Mouse (Mus musculus): ENCODE results near the gene Cry2. TPM values are rescaled to one million over a fixed set of nuclear protein-coding genes. Genes with fewer than 3 reads are reported as not detected.

The Cry2 gene
- polyA plus RNA-seq, 1 experiment from 2014 or later, result 36.6 TPM

- no peaks in the 10 kb centered on the region for H3K27me3 ChIP-seq (replicated peaks; ENCODE audit: insufficient read depth, low read length)
- no peak for TF ChIP-seq EP300 (IDR thresholded peaks at IDR 0.05)
- no peak for TF ChIP-seq CTCF (IDR thresholded peaks at IDR 0.05)
- no peak overlapping the region for H3K4me3 ChIP-seq (ENCODE audit: low read depth, low read length)
- H3K9me3 ChIP-seq (ENCODE audit: low read length), result no peaks in the 10 kb centered on the region
- ATAC-seq (no peak), DNase-seq (ENCODE audit: low spot score) (no peak)
- 74% methylated on average over 22 of the region's 22 CpGs for WGBS
- no peak overlapping the region for H3K4me2 ChIP-seq (replicated peaks; ENCODE audit: low read depth, low read length)
- 0 out of 2 replicates have a peak, but pooled peaks cover 6% of the 10 kb centered on the region for H3K4me1 ChIP-seq (ENCODE audit: insufficient read depth, low read depth, low read length)
- no peak overlapping the region for H3K27ac ChIP-seq (ENCODE audit: low read length)
- H3K36me3 ChIP-seq (ENCODE audit: insufficient read depth, low read length), result peaks cover 11% of the 10 kb centered on the region; the same call in 1 of the 2 replicates
- no peak overlapping the region for H3K9ac ChIP-seq (replicated peaks; ENCODE audit: low read depth)
Observed at GRCm38 (mm10) chr2:92385113-92386051, 48.5 kb downstream of the Cry2 start.

DNA sequence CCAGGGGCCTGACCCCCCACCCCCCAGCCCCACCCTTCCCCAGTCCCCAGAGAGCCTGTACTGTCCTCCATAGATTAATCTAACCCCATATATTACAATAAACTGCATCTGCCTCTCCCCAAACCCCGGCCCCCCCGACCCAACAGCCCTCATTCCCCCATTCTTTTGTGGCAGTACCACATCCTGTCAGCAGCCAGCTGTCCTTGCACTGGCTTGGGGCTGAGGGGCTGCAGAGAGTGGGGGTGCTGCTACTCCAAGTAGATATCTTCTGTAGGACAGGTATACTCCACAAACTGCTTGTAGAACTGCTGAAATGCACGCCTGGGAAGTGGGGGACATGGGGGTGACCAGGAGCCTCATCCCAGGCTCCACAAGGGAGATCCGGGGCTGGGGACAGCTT lies 49.7 kb downstream of the Cry2 start:
- DNase-seq (ENCODE audit: low spot score) (no peak), ATAC-seq (no peak)
- H3K9ac ChIP-seq (replicated peaks; ENCODE audit: low read depth), result no peak overlapping the region
- H3K4me3 ChIP-seq (ENCODE audit: low read depth, low read length), result no peak overlapping the region
- H3K27ac ChIP-seq (ENCODE audit: low read length), result no peak overlapping the region
- H3K4me2 ChIP-seq (replicated peaks; ENCODE audit: low read depth, low read length), result no peak overlapping the region
- H3K27me3 ChIP-seq (replicated peaks; ENCODE audit: insufficient read depth, low read length), result no peaks in the 10 kb centered on the region
- no peak for TF ChIP-seq EP300 (IDR thresholded peaks at IDR 0.05)
- no peak for TF ChIP-seq CTCF (IDR thresholded peaks at IDR 0.05)
- H3K9me3 ChIP-seq (ENCODE audit: low read length), result no peaks in the 10 kb centered on the region
- 74% methylated on average over 4 of the region's 4 CpGs for WGBS
- peaks cover 16% of the 10 kb centered on the region for H3K36me3 ChIP-seq (ENCODE audit: insufficient read depth, low read length)
- H3K4me1 ChIP-seq (ENCODE audit: insufficient read depth, low read depth, low read length), result 0 out of 2 replicates have a peak, but pooled peaks cover 6% of the 10 kb centered on the region

GRCm38 (mm10) chr2:92382759-92383158 lies 51.1 kb downstream of the Cry2 start:
- Histone ChIP-seq H3K36me3 (ENCODE audit: insufficient read depth, low read length) (peaks cover 24% of the 10 kb centered on the region), H3K4me2 (replicated peaks; ENCODE audit: low read depth, low read length) (no peak overlapping the region), H3K27ac (ENCODE audit: low read length) (no peak overlapping the region), H3K4me1 (ENCODE audit: insufficient read depth, low read depth, low read length) (no peaks in the 10 kb centered on the region), H3K27me3 (replicated peaks; ENCODE audit: insufficient read depth, low read length) (no peaks in the 10 kb centered on the region), H3K9ac (replicated peaks; ENCODE audit: low read depth) (no peak overlapping the region), H3K9me3 (ENCODE audit: low read length) (no peaks in the 10 kb centered on the region), H3K4me3 (ENCODE audit: low read depth, low read length) (no peak overlapping the region)
- WGBS, result 73% methylated on average over 4 of the region's 4 CpGs
- ATAC-seq, result no peak
- no peak for TF ChIP-seq EP300 (IDR thresholded peaks at IDR 0.05)
- DNase-seq (ENCODE audit: low spot score), result no peak

DNA sequence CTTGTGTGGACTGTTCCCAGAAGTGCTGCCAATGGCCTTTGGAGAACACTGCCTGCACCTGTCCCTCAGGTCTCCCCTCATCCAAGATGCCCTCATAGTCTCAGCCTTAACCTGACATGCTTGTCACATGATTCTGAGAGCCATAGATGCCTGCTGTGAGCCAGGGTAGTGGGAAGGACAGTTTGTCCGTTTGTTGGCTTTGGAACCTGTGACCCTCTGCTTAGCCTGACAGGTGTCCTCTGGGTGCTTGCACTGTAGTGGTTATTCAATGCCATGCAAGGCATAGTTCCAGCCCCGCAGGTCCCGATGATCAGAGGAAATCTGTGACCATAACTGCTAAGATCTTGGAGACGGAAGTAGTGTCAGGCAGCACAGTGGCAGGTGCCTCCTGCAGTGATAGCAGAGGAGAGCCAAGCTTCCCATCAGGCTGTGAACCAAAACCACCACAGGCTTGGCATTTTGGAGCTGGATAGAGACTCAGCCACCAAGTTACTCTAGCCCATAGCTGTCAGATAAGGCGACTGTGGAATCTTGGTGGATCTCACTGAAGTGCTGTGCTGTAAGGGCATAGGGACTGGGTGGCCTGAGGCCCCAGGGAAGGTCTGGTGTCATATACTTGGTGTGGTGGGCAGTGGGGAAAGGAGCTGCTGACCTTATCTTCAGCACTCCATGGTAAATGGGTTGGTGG lies 51.8 kb downstream of the Cry2 start, which contains the start of gene 1700029I15Rik:
1700029I15Rik (plus strand) TSS at position 638 of the 688 bp plus-strand sequence.
- no peaks in the 10 kb centered on the region for H3K4me1 ChIP-seq (ENCODE audit: insufficient read depth, low read depth, low read length)
- no peak for DNase-seq (ENCODE audit: low spot score)
- no peak for TF ChIP-seq CTCF (IDR thresholded peaks at IDR 0.05)
- TF ChIP-seq EP300 (IDR thresholded peaks at IDR 0.05), result no peak
- WGBS, result 83% methylated on average over 5 of the region's 5 CpGs
- H3K27me3 ChIP-seq (replicated peaks; ENCODE audit: insufficient read depth, low read length), result no peaks in the 10 kb centered on the region
- no peak within 1 kb of the TSS for H3K4me2 ChIP-seq (replicated peaks; ENCODE audit: low read depth, low read length)
- H3K27ac ChIP-seq (ENCODE audit: low read length), result no peak within 1 kb of the TSS
- H3K9ac ChIP-seq (replicated peaks; ENCODE audit: low read depth), result no peak within 1 kb of the TSS
- no peaks in the 10 kb centered on the region for H3K9me3 ChIP-seq (ENCODE audit: low read length)
- ATAC-seq, result no peak
- H3K4me3 ChIP-seq (ENCODE audit: low read depth, low read length), result no peak within 1 kb of the TSS
- H3K36me3 ChIP-seq (ENCODE audit: insufficient read depth, low read length), result peaks cover 24% of the 10 kb centered on the region

- H3K4me1 ChIP-seq (ENCODE audit: insufficient read depth, low read depth, low read length), result peaks cover 4% of the 10 kb centered on the region; the same call in 1 of the 2 replicates
- no peak for TF ChIP-seq EP300 (IDR thresholded peaks at IDR 0.05)
- TF ChIP-seq CTCF (IDR thresholded peaks at IDR 0.05), result no peak
- 78% methylated on average over 5 of the region's 5 CpGs for WGBS
- H3K27me3 ChIP-seq (replicated peaks; ENCODE audit: insufficient read depth, low read length), result no peaks in the 10 kb centered on the region
- H3K9ac ChIP-seq (replicated peaks; ENCODE audit: low read depth), result no peak overlapping the region
- H3K36me3 ChIP-seq (ENCODE audit: insufficient read depth, low read length), result peaks cover 24% of the 10 kb centered on the region
- H3K27ac ChIP-seq (ENCODE audit: low read length), result no peak overlapping the region
- H3K4me3 ChIP-seq (ENCODE audit: low read depth, low read length), result no peak overlapping the region
- no peaks in the 10 kb centered on the region for H3K9me3 ChIP-seq (ENCODE audit: low read length)
- H3K4me2 ChIP-seq (replicated peaks; ENCODE audit: low read depth, low read length), result no peak overlapping the region
- no peak for ATAC-seq
- no peak for DNase-seq (ENCODE audit: low spot score)
Observed at GRCm38 (mm10) chr2:92381161-92381560, 52.7 kb downstream of the Cry2 start.

- 66% methylated on average over 6 of the region's 6 CpGs for WGBS
- no peak overlapping the region for H3K4me2 ChIP-seq (replicated peaks; ENCODE audit: low read depth, low read length)
- no peaks in the 10 kb centered on the region for H3K9me3 ChIP-seq (ENCODE audit: low read length)
- no peak overlapping the region for H3K27ac ChIP-seq (ENCODE audit: low read length)
- DNase-seq (ENCODE audit: low spot score) (no peak), ATAC-seq (no peak)
- H3K9ac ChIP-seq (replicated peaks; ENCODE audit: low read depth), result no peak overlapping the region
- H3K4me3 ChIP-seq (ENCODE audit: low read depth, low read length), result no peak overlapping the region
- H3K36me3 ChIP-seq (ENCODE audit: insufficient read depth, low read length), result peaks cover 24% of the 10 kb centered on the region
- TF ChIP-seq CTCF (IDR thresholded peaks at IDR 0.05) (no peak), EP300 (IDR thresholded peaks at IDR 0.05) (no peak)
- H3K27me3 ChIP-seq (replicated peaks; ENCODE audit: insufficient read depth, low read length), result no peaks in the 10 kb centered on the region
- H3K4me1 ChIP-seq (ENCODE audit: insufficient read depth, low read depth, low read length), result peaks cover 9% of the 10 kb centered on the region; the same call in 1 of the 2 replicates
Observed at GRCm38 (mm10) chr2:92380495-92381050, 53.3 kb downstream of the Cry2 start.

Data from lung, postnatal 0 days (tissue).